Mouse (Mus musculus) heart, embryonic 16.5 days (tissue): ENCODE results near the gene Cfap161. TPM values are rescaled to one million over a fixed set of nuclear protein-coding genes. Genes with fewer than 3 reads are reported as not detected.

Source experiments
- ATAC-seq: fragments of 200-750 bp; cut with Nextera tagmentation; replicated peaks from 2 replicates; pipeline ENCODE4 v1.8.0; 2017; ENCODE audit warnings: moderate number of reproducible peaks; ENCODE audit not compliant: insufficient read depth, low FRiP score; ENCODE audit errors: extremely low read depth
- H3K27ac ChIP-seq: fragments of 300-500 bp; sonication (generic); 2 replicates; pipeline ENCODE4 v1.5.1; 2014; ENCODE audit warnings: mild to moderate bottlenecking, low read length, control low read depth, moderate library complexity
- H3K27me3 ChIP-seq: fragments of 300-500 bp; sonication (generic); 2 replicates; pipeline ENCODE4 v1.6.1; 2014; ENCODE audit warnings: low read length, mixed read lengths; ENCODE audit not compliant: control insufficient read depth, insufficient read depth
- H3K36me3 ChIP-seq: fragments of 300-500 bp; sonication (generic); 2 replicates; pipeline ENCODE4 v1.6.1; 2014; ENCODE audit not compliant: control insufficient read depth, insufficient read depth
- H3K4me1 ChIP-seq: fragments of 300-500 bp; sonication (generic); 2 replicates; pipeline ENCODE4 v1.6.1; 2014; ENCODE audit warnings: low read length, mixed read lengths; ENCODE audit not compliant: control insufficient read depth, insufficient read depth
- H3K4me2 ChIP-seq: fragments of 300-500 bp; sonication (generic); 2 replicates; pipeline ENCODE4 v1.6.1; 2014; ENCODE audit warnings: low read depth, mild to moderate bottlenecking, control low read depth, low read length
- H3K4me3 ChIP-seq: fragments of 300-500 bp; sonication (generic); 2 replicates; pipeline ENCODE4 v1.5.1; 2014; ENCODE audit warnings: mild to moderate bottlenecking, control low read depth, low read length
- H3K9ac ChIP-seq: fragments of 300-500 bp; sonication (generic); 2 replicates; pipeline ENCODE4 v1.6.1; 2014; ENCODE audit warnings: low read length, control low read depth
- H3K9me3 ChIP-seq: fragments of 300-500 bp; sonication (generic); replicated peaks from 2 replicates; pipeline ENCODE4 v1.6.1; 2016; ENCODE audit warnings: low read length; ENCODE audit not compliant: control insufficient read depth
- WGBS: fragments of 180-500 bp; shearing (Covaris S2); extraction: QIAGEN DNeasy Blood & Tissue Kit; methylation state at CpG from one replicate; pipeline ENCODE4 v1.1.7; 2014; 5-methylcytosine and 5-hydroxymethylcytosine counted together
- polyA plus RNA-seq: library from polyadenylated mRNA; unstranded; fragments of >200 nt; fragmentation: Nextera tagmentation; extraction: Ambion mirVana; gene quantifications from 2 replicates; pipeline ENCODE4 v1.2.1, GENCODE M21; 2015

Cfap161 gene
- polyA plus RNA-seq, 1 experiment from 2014 or later, result 1.8 TPM

GRCm38 (mm10) chr7:83809715-83810114 is 15.0 kb upstream of the Cfap161 start:
- peaks cover 26% of the 10 kb centered on the region for H3K4me1 ChIP-seq
- H3K4me2 ChIP-seq, result peak overlapping the region; percentile 35; the same call in 1 of the 2 replicates
- no peak overlapping the region for H3K4me3 ChIP-seq
- H3K36me3 ChIP-seq, result no peaks in the 10 kb centered on the region
- H3K9ac ChIP-seq, result no peak overlapping the region
- no peak for ATAC-seq
- H3K27me3 ChIP-seq, result no peaks in the 10 kb centered on the region
- 31% methylated on average over 3 of the region's 3 CpGs for WGBS
- H3K9me3 ChIP-seq, result no peaks in the 10 kb centered on the region
- H3K27ac ChIP-seq, result peak overlapping the region; percentile 53

- Histone ChIP-seq H3K4me3 (no peak overlapping the region), H3K36me3 (no peaks in the 10 kb centered on the region), H3K4me1 (peaks cover 20% of the 10 kb centered on the region), H3K9me3 (no peaks in the 10 kb centered on the region), H3K4me2 (no peak overlapping the region), H3K9ac (no peak overlapping the region), H3K27me3 (no peaks in the 10 kb centered on the region), H3K27ac (peak overlapping the region; percentile 46; the same call in 1 of the 2 replicates)
- WGBS, result 38% methylated on average over 6 of the region's 6 CpGs
- 0 out of 2 replicates have a peak, but pooled peaks have one; percentile 25 for ATAC-seq
These were observed 14.4 kb upstream of the Cfap161 start for GRCm38 (mm10) chr7:83809060-83809459.

GRCm38 (mm10) chr7:83806934-83807333 is 12.3 kb upstream of the Cfap161 start:
- no peak overlapping the region for H3K4me2 ChIP-seq
- no peak overlapping the region for H3K27ac ChIP-seq
- H3K4me3 ChIP-seq, result no peak overlapping the region
- H3K9me3 ChIP-seq, result no peaks in the 10 kb centered on the region
- H3K36me3 ChIP-seq, result no peaks in the 10 kb centered on the region
- no peak overlapping the region for H3K9ac ChIP-seq
- no peaks in the 10 kb centered on the region for H3K27me3 ChIP-seq
- no peak for ATAC-seq
- 46% methylated on average over 6 of the region's 6 CpGs for WGBS
- peaks cover 7% of the 10 kb centered on the region; the same call in 1 of the 2 replicates for H3K4me1 ChIP-seq

- Histone ChIP-seq H3K27me3 (no peaks in the 10 kb centered on the region), H3K9ac (no peak overlapping the region), H3K36me3 (no peaks in the 10 kb centered on the region), H3K4me3 (no peak overlapping the region), H3K27ac (no peak overlapping the region), H3K4me1 (peaks cover 8% of the 10 kb centered on the region), H3K9me3 (no peaks in the 10 kb centered on the region), H3K4me2 (no peak overlapping the region)
- ATAC-seq, result no peak
- WGBS, result 69% methylated on average over 4 of the region's 4 CpGs
These were observed 9.1 kb upstream of the Cfap161 start for GRCm38 (mm10) chr7:83803777-83804176.

GRCm38 (mm10) chr7:83802509-83802908 is 7.8 kb upstream of the Cfap161 start:
- no peak overlapping the region for H3K4me3 ChIP-seq
- ATAC-seq, result no peak
- WGBS, result 53% methylated on average over 7 of the region's 7 CpGs
- H3K27me3 ChIP-seq, result no peaks in the 10 kb centered on the region
- H3K36me3 ChIP-seq, result no peaks in the 10 kb centered on the region
- no peak overlapping the region for H3K27ac ChIP-seq
- H3K4me2 ChIP-seq, result no peak overlapping the region
- no peak overlapping the region for H3K9ac ChIP-seq
- peaks cover 10% of the 10 kb centered on the region for H3K4me1 ChIP-seq
- H3K9me3 ChIP-seq, result no peaks in the 10 kb centered on the region

- Histone ChIP-seq H3K4me3 (no peak overlapping the region), H3K9me3 (no peaks in the 10 kb centered on the region), H3K36me3 (no peaks in the 10 kb centered on the region), H3K4me2 (no peak overlapping the region), H3K27me3 (no peaks in the 10 kb centered on the region), H3K27ac (no peak overlapping the region), H3K9ac (no peak overlapping the region), H3K4me1 (peaks cover 10% of the 10 kb centered on the region)
- 67% methylated on average over 2 of the region's 2 CpGs for WGBS
- no peak for ATAC-seq
These were observed 7.3 kb upstream of the Cfap161 start for GRCm38 (mm10) chr7:83802007-83802406.

- 72% methylated on average over 6 of the region's 6 CpGs for WGBS
- Histone ChIP-seq H3K36me3 (no peaks in the 10 kb centered on the region), H3K27ac (no peak overlapping the region), H3K9me3 (no peaks in the 10 kb centered on the region), H3K4me1 (peaks cover 10% of the 10 kb centered on the region), H3K4me3 (no peak overlapping the region), H3K9ac (no peak overlapping the region), H3K27me3 (no peaks in the 10 kb centered on the region), H3K4me2 (no peak overlapping the region)
- no peak for ATAC-seq
These were observed 6.8 kb upstream of the Cfap161 start for GRCm38 (mm10) chr7:83801483-83801875.

- 0 out of 2 replicates have a peak overlapping the region, but pooled peaks have one; percentile 30 for H3K9ac ChIP-seq
These were observed 6.1 kb upstream of the Cfap161 start for GRCm38 (mm10) chr7:83800561-83801482.

GRCm38 (mm10) chr7:83800071-83800470 is 5.4 kb upstream of the Cfap161 start:
- Histone ChIP-seq H3K4me2 (no peak overlapping the region), H3K4me3 (no peak overlapping the region), H3K4me1 (peaks cover 10% of the 10 kb centered on the region), H3K9ac (no peak overlapping the region), H3K27me3 (no peaks in the 10 kb centered on the region), H3K9me3 (no peaks in the 10 kb centered on the region), H3K27ac (no peak overlapping the region), H3K36me3 (no peaks in the 10 kb centered on the region)
- no peak for ATAC-seq
- WGBS, result 76% methylated on average over 2 of the region's 2 CpGs

More at GRCm38 (mm10) chr7:83800561-83801482, 6.1 kb upstream of the Cfap161 start:
- Histone ChIP-seq H3K4me3 (no peak overlapping the region), H3K36me3 (no peaks in the 10 kb centered on the region), H3K27me3 (no peaks in the 10 kb centered on the region), H3K4me2 (no peak overlapping the region), H3K27ac (peak overlapping the region; percentile 35; the same call in 1 of the 2 replicates), H3K4me1 (peaks cover 10% of the 10 kb centered on the region), H3K9me3 (no peaks in the 10 kb centered on the region)
- 0 out of 2 replicates have a peak, but pooled peaks have one; percentile 69 for ATAC-seq
- 57% methylated on average over 8 of the region's 8 CpGs for WGBS
